Mouse (Mus musculus): ENCODE results near the gene Gm45716. TPM values are rescaled to one million over a fixed set of nuclear protein-coding genes. Genes with fewer than 3 reads are reported as not detected.
"Not testable (repeated sequence)": the region's sequence is repeated elsewhere in the genome, so short reads cannot be mapped to it uniquely, and the experiment has no call there.

Gene Gm45716
- total RNA-seq, 2 experiments from 2014 or later: not detected

- ATAC-seq (replicated peaks; ENCODE audit: low FRiP score, poor library complexity, severe bottlenecking): no peak
Measured at GRCm38 (mm10) chr11:90276150-90276549, 88.7 kb downstream of the Gm45716 start.

DNA sequence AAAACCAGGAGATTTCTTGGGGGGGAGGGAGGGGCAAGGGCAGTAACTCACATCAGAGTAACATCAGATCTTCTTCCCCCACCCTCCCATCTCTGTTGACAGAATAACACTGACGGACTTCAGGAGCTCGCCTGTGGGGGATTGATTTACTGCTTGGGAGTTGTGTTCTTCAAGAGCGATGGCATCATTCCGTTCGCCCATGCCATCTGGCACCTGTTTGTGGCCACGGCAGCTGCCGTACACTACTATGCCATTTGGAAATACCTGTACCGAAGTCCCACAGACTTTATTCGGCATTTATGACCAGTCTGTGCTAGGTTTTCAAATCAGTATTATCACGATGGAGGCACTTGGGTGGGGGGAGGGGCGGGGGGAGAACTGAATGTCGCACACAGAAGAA, 89.1 kb downstream of the Gm45716 start:
- no peak for ATAC-seq (replicated peaks; ENCODE audit: low FRiP score, poor library complexity, severe bottlenecking)

DNA sequence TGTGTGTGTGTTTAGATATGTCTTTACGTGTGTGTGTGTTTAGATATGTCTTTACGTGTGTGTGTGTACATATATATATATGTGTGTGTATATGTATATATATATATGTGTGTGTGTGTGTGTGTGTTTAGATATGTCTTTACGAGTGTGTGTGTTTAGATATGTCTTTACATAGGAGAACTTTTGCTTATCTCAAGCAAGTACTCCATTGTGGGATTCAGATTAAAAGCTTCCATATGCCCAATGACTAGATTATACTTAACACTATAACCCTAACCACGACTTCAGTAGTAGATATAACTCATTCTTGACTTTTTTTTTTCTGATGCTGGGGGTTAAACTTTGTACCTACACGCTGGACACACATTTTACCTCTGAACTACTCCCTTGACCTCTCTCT, 92.6 kb downstream of the Gm45716 start:
- no peak for ATAC-seq (replicated peaks; ENCODE audit: low FRiP score, poor library complexity, severe bottlenecking)

DNA sequence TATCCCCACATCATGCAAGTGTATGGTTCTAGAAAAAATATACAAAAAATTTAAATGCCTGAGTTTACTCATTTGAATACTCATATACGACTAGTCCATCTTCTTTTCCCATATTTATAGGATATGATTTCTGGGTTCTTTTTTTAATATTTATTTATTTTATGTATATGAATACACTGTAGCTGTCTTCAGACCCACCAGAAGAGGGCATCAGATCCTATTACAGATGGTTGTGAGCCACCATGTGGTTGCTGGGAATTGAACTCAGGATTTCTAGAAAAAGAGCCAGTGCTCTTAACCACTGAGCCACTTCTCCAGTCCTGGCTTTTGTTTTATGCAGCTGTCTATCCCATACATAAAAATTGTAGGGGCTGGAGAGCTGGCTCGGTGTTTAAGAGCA, 94.5 kb downstream of the Gm45716 start:
- not testable (repeated sequence) for ATAC-seq (replicated peaks; ENCODE audit: low FRiP score, poor library complexity, severe bottlenecking)

DNA sequence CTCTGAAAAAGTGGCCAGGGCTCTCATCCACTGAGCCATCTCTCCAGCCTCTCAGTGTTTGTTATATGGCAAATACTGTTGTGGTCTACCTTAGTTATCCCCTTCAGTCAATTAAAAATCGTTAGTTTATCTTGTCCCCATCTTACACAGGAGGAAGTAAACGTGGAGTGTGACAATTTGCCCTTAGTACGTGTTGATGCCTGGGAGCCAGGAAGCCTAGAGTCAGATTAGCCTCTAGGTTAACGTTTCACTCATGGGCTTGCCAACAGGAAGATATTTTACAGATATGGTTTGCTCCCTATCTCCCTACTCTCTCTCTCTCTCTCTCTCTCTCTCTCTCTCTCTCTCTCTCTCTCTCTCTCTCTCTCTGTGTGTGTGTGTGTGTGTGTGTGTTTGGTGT, 95.7 kb downstream of the Gm45716 start:
- ATAC-seq (replicated peaks; ENCODE audit: low FRiP score, poor library complexity, severe bottlenecking): no peak

DNA sequence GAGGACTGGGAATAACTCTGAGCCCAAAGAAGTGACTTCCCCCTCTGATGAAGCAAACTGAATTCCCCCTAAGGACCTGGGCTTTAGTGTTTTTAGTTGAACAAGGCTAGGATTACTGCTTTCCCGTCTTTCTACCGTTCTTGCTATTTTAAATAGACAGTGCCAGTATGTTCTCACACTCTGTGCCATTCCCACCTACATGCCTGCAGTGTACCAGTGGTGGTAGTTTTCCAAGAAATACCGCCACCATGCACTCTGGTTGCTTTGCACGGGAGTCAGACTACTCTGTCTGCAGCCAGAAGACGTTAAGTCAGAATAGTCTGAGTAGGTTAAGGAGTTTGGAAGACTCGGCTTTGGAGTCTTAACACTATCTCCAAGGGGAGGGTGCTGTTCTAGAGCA, 96.1 kb downstream of the Gm45716 start:
- ATAC-seq (replicated peaks; ENCODE audit: low FRiP score, poor library complexity, severe bottlenecking): no peak

DNA sequence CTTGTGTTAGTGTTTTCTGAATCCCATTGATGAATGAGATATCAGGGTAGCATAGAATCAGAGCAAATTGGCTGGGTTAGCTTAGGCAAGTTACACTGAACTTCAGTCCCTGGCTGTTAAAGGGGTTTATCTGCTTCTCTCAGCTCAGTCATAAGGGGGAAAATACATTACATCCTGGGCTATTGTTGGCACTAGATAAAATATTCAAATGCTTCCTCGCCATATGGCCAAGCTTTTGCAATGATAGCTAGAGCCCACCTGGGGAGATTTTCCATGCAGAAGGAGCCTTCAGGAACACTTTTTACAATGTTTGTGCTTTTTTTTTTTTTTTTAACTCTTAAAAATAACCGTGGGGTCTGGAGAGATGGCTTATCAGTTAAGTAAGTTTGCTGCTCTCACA, 96.6 kb downstream of the Gm45716 start:
- no peak for ATAC-seq (replicated peaks; ENCODE audit: low FRiP score, poor library complexity, severe bottlenecking)

DNA sequence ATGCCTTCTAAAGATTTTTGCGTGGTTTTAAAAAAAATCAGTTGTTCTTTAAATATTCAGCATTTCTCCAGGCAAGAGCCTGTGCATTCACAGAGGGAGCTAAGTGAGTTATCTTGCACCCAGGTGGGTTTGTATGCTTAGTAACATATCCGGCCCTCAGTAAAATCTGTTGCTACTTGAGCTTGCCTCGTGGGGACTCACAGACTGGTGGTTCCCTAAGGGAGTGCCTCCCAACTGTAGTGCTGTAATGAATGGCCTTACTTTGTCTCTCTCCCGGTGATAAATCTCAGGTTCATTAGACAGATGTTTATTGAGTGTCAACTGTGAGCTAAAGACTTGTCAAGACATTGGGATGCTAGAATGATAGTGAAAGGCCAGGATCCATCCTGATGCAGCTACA, 97.1 kb downstream of the Gm45716 start:
- ATAC-seq (replicated peaks; ENCODE audit: low FRiP score, poor library complexity, severe bottlenecking): no peak

- ATAC-seq (replicated peaks; ENCODE audit: low FRiP score, poor library complexity, severe bottlenecking): no peak
Measured at GRCm38 (mm10) chr11:90286550-90287154, 99.2 kb downstream of the Gm45716 start.

GRCm38 (mm10) chr11:90291156-90291555, 103.7 kb downstream of the Gm45716 start:
- ATAC-seq (replicated peaks; ENCODE audit: low FRiP score, poor library complexity, severe bottlenecking): no peak

DNA sequence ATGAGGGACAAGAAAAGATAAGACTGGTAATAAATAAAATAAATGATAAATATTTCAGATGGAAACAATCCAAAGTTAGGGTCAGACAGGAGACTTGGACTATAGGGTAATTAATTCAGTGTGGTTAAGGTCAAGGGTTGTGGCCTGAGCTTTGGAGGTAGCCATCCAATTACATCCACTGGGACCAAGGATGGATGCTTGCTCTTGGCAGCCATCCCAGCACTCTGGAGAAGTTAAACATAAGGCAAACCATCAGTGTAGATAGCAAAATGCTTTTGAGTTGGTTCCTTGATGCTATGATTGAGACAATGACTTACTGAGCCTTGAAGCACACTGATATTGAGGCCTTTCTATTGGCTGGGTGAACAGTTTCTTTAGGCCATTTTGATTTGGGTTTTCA, 105.3 kb downstream of the Gm45716 start:
- ATAC-seq (replicated peaks; ENCODE audit: low FRiP score, poor library complexity, severe bottlenecking): no peak

DNA sequence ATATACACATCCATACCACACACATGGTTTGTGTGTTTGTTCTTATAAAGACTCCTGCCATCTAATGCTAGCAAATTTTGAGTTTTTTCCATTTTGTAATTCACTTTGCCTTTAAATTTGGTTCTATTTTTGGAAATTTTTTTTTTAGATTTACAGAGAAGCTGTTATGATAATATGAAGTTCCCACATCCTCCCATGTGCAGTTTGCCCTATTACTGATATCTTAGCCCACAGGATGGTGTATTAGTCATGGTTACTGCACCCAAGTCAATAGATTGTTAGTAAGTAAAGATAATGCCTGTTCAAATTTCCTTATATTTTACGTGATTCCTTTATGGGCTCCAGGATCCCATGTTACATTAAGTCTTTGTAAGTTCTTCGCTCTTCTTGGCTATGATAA, 107.1 kb downstream of the Gm45716 start:
- ATAC-seq (replicated peaks; ENCODE audit: low FRiP score, poor library complexity, severe bottlenecking): no peak

Other genes with a start within 250 kb of the Gm45716 start
- 3.8 TPM in 1 of 2 replicates, not detected in the other for gene Pctp, start 184.8 kb upstream of the Gm45716 start, total RNA-seq (2015; ENCODE audit: low replicate concordance)
- 2.1 and 4.1 TPM in 2 replicates for gene Pctp, start 184.8 kb upstream of the Gm45716 start, total RNA-seq (2017; ENCODE audit: low replicate concordance)
- 0.84 TPM in 1 of 2 replicates, not detected in the other for gene Tmem100, start 157.3 kb upstream of the Gm45716 start, total RNA-seq (2015; ENCODE audit: low replicate concordance)
- gene Tmem100, start 157.3 kb upstream of the Gm45716 start, total RNA-seq (2017; ENCODE audit: low replicate concordance): not detected in 2 replicates
- gene Mmd, start 61.8 kb downstream of the Gm45716 start, total RNA-seq (2015; ENCODE audit: low replicate concordance): 6.3 and 6.8 TPM in 2 replicates
- 2.6 and 7.0 TPM in 2 replicates for gene Mmd, start 61.8 kb downstream of the Gm45716 start, total RNA-seq (2017; ENCODE audit: low replicate concordance)
- 1.4 and 3.4 TPM in 2 replicates for gene Hlf, start 203.2 kb downstream of the Gm45716 start, total RNA-seq (2015; ENCODE audit: low replicate concordance)
- 0.51 TPM in 1 of 2 replicates, not detected in the other for gene Hlf, start 203.2 kb downstream of the Gm45716 start, total RNA-seq (2017; ENCODE audit: low replicate concordance)